In the genomic region with DNA sequence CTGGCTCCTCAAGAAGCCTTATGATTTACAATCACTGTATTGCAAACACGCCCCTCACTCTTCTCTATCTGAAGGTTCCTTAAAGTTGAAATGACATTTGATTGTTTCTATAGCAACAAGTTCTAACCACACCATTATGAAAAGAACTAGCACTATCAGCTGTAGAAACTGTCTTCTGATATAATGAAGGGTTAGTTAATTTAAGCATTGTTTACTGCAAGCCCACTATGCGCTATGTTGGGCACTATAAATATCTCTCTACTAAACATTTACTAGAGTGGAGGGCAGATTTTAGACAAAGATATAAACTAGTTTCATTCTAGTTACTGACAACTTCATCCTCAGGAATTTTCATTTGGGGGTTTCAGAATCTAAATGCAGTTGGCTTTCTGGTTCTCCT, we compare ENCODE assay signal across 20 mouse cellular contexts.
DNase-seq lines count a peak whose midpoint lies in the region; TF ChIP-seq lines count a peak whose summit lies in the region.
"Had no signal": no experiment of that assay in that cellular context is flagged by ENCODE, and none has a peak within 500 bp of the region (broad histone marks: within the 10 kb centered on the region; RNA-seq: fewer than 3 reads in every experiment).

No protein-coding gene starts in this region.

- dilution Hi-C loops in CH12.LX (cut with MboI; ENCODE audit: extremely low pct_ligation_motif_present, extremely low pct_unique_long_range_greater_than_20kb, low sequenced_read_pairs) = no loop called here

- H3K9me3 ChIP-seq in CH12.LX (replicated peaks; ENCODE audit: low read length) (no peaks in the 10 kb centered on the region), MEL (replicated peaks; ENCODE audit: insufficient read depth, low read length) (no peaks in the 10 kb centered on the region)
- H3K9me3 ChIP-seq: G1E had no signal

- H3K9ac ChIP-seq in CH12.LX (ENCODE audit: insufficient read depth, low read depth) = no peak overlapping the region
- H3K9ac ChIP-seq in MEL (ENCODE audit: control insufficient read depth, low read depth, low read length, poor library complexity, severe bottlenecking) = no peak overlapping the region

- H3K27ac ChIP-seq in CH12.LX (ENCODE audit: insufficient read depth, low read depth) (no peak overlapping the region), MEL (ENCODE audit: control insufficient read depth, low read depth, low read length) (no peak overlapping the region)

- peaks cover 3 to 38% of the 10 kb centered on the region in 2 experiments; a peak in 3 of 4 replicates for H3K4me1 ChIP-seq in CH12.LX (ENCODE audit: control insufficient read depth in 1 of 2, insufficient read depth in 2 of 2)
- H3K4me1 ChIP-seq in MEL (ENCODE audit: control insufficient read depth in 1 of 2, insufficient read depth in 2 of 2, low read length in 2 of 2) = no peaks in the 10 kb centered on the region

- peak; percentile 10 for DNase-seq in A20 (ENCODE audit: low read depth, low spot score)
- DNase-seq in CH12.LX (ENCODE audit: extremely low read depth) = no peak
- peak; percentile 9 for DNase-seq in MEL (ENCODE audit: low read depth, low spot score)
- DNase-seq in heart, postnatal 10 days = no peak
- DNase-seq in c-Kit-positive CD71-positive TER-119-positive erythroid progenitor cells, embryonic 14.5 days (ENCODE audit: low spot score) = no peak
- no peak for DNase-seq in heart, postnatal 4 days
- DNase-seq: adrenal gland, adult 8-10 months; adrenal gland, postnatal 10 days; adrenal gland, postnatal 14 days; adrenal gland, postnatal 25 days; adrenal gland, postnatal 36 days; B cell, adult 2 months; cerebellum, adult 11 months; cerebellum, adult 11-12 months; cerebellum, adult 18-20 months; cerebellum, adult 2 months; cerebellum, adult 8-10 months; cerebellum, adult 9-10 months; cerebellum, adult 9-11 months had no signal

- intact Hi-C loops in heart, postnatal 10 days (cut with DNase I) = no loop called here

- H3K36me3 ChIP-seq in CH12.LX (replicated peaks in 1 of 2; ENCODE audit: control insufficient read depth in 1 of 2, insufficient read depth in 1 of 2, low read length in 1 of 2) (no peaks in the 10 kb centered on the region), MEL (ENCODE audit: control insufficient read depth in 1 of 2, insufficient read depth in 2 of 2, low read length in 2 of 2) (no peaks in the 10 kb centered on the region)
- H3K36me3 ChIP-seq: G1E had no signal

- H3K79me2 ChIP-seq in CH12.LX (replicated peaks; ENCODE audit: control insufficient read depth, extremely low read depth, insufficient read depth, poor library complexity, severe bottlenecking) = no peaks in the 10 kb centered on the region
- no peaks in the 10 kb centered on the region for H3K79me2 ChIP-seq in MEL (ENCODE audit: control insufficient read depth, insufficient read depth, low read length, poor library complexity)

- in situ Hi-C loops in CH12.LX (cut with MboI; ENCODE audit: low pct_ligation_motif_present, low pct_unique_long_range_greater_than_20kb, low sequenced_read_pairs) = loop anchor here (5.0 kb wide), 1 partner anchor 452 kb away; a partner anchor contains a TSS

- no peak for TF ChIP-seq POLR2A in CH12.LX (IDR thresholded peaks at IDR 0.05; ENCODE audit: low read depth, low read length)
- TF ChIP-seq POLR2A in MEL (IDR thresholded peaks at IDR 0.05; ENCODE audit: control insufficient read depth in 1 of 2, insufficient read depth in 1 of 2, low read depth in 1 of 2, low read length in 2 of 2, poor library complexity in 1 of 2) = no peak

- H3K4me2 ChIP-seq in CH12.LX (ENCODE audit: insufficient read depth, low read depth, poor library complexity, severe bottlenecking) = no peak overlapping the region

- no peak for TF ChIP-seq RAD21 in CH12.LX (IDR thresholded peaks at IDR 0.05; ENCODE audit: low read depth, low read length)
- TF ChIP-seq RAD21 in MEL (IDR thresholded peaks at IDR 0.05; ENCODE audit: low read depth, low read length) = no peak

- TF ChIP-seq EP300 in CH12.LX (IDR thresholded peaks at IDR 0.05; ENCODE audit: low read length) (no peak), MEL (IDR thresholded peaks at IDR 0.05; ENCODE audit: low read depth in 1 of 2, low read length in 2 of 2) (no peak)

- H3K27me3 ChIP-seq in CH12.LX (replicated peaks) (no peaks in the 10 kb centered on the region), MEL (ENCODE audit: control insufficient read depth in 1 of 2, insufficient read depth in 2 of 2, low read length in 2 of 2) (peaks cover 0 to 3% of the 10 kb centered on the region in 2 experiments; a peak in 1 of 4 replicates)

- H3K4me3 ChIP-seq in CH12.LX (replicated peaks in 1 of 3; ENCODE audit: low read depth in 2 of 3, low read length in 2 of 3, poor library complexity in 1 of 3) = no peak overlapping the region
- no peak overlapping the region for H3K4me3 ChIP-seq in MEL (ENCODE audit: control insufficient read depth in 1 of 2, insufficient read depth in 1 of 2, low read depth in 2 of 2, low read length in 2 of 2)

- TF ChIP-seq CTCF in CH12.LX (conservative IDR thresholded peaks at IDR 0.05 in 1 of 2, IDR thresholded peaks at IDR 0.05 in 1 of 2; ENCODE audit: low read depth in 2 of 2, low read length in 2 of 2) (no peak), MEL (IDR thresholded peaks at IDR 0.05 in 2 of 3, conservative IDR thresholded peaks at IDR 0.05 in 1 of 3; ENCODE audit: control insufficient read depth in 1 of 3, insufficient read depth in 1 of 3, low read depth in 2 of 3, low read length in 3 of 3, poor library complexity in 1 of 3, severe bottlenecking in 1 of 3) (no peak)

TF ChIP-seq in CH12.LX, 34 proteins besides CTCF, POLR2A, EP300 and RAD21:
- TF ChIP-seq USF1 (IDR thresholded peaks at IDR 0.05; ENCODE audit: low read depth, low read length) (no peak), ZKSCAN1 (IDR thresholded peaks at IDR 0.05; ENCODE audit: borderline replicate concordance, low read depth, low read length) (peak; percentile 59)

TF ChIP-seq in MEL, 35 proteins besides CTCF, POLR2A, EP300 and RAD21:
- peak; percentile 76; the same call in 1 of the 2 replicates for TF ChIP-seq ZKSCAN1 (IDR thresholded peaks at IDR 0.05; ENCODE audit: low read depth, low read length)
- TF ChIP-seq RCOR1 (IDR thresholded peaks at IDR 0.05; ENCODE audit: low read depth, low read length) = 0 out of 2 replicates have a peak, but pooled peaks have one; percentile 31
- TF ChIP-seq CHD2 (IDR thresholded peaks at IDR 0.05; ENCODE audit: low read length) = no peak

Comparison
In these comparisons a context has a peak if more than half of its experiments do, and no peak if none do; other contexts are left out.
1. DNase-seq: peak in A20 (single experiment) and MEL (single experiment); none in CH12.LX (single experiment), heart, postnatal 10 days (0 of 2), c-Kit-positive CD71-positive TER-119-positive erythroid progenitor cells, embryonic 14.5 days (single experiment) and heart, postnatal 4 days (single experiment).